Mouse (Mus musculus) telencephalon, adult 2 months (tissue): ENCODE measurements at regions not wholly inside any gene's neighbourhood (a gene's known extent, or its start where the extent isn't known, plus 50 kb on each side); places are given as distances from the start of the nearest gene placed in this dataset.
"Not testable (repeated sequence)": the region's sequence is repeated elsewhere in the genome, so short reads cannot be mapped to it uniquely, and the experiment has no call there.

ENCODE experiments used
- DNase-seq: peaks from one replicate; pipeline ENCODE4 v3.0.0-alpha.2; 2011; ENCODE audit warnings: low read depth, low spot score

DNA sequence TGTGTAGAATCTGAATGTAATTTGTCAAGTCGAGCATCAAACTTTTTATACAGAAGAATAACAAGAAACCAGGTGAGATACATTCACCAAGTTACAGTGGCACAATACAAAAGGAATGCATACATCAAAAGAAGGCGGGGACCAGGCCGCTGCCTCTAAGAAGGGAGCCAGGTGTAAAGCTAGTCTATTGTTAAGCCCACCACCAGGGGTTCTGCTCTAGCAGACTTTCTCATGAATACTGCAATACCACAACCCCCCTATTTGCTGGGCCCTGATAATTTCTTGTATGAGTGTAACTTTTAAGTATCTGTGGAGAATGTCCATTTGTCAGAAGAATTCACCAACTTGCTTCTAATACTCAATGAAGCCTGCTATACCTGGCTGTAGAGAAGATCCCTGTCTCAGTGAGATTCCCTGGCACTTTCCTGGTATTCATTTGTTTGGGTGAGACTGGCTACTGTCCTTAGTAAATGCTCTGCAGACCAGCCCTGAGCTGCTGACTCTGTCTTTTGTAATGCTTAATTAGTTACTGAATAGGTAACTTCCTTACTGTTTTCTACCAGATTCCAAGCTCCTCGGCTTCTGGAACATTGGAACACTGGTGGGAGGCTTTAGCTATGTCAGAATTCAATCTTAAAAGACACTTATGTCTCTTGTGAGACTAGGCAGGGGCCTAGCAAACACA, 335.7 kb downstream of the Tbl1xr1 start:
- not testable (repeated sequence) for DNase-seq

- peak; percentile 11 for DNase-seq
Observed at GRCm38 (mm10) chr3:22438027-22438780, 361.8 kb downstream of the Tbl1xr1 start.

GRCm38 (mm10) chr3:22470542-22470941, 394.1 kb downstream of the Tbl1xr1 start:
- DNase-seq, result peak; percentile 2

DNA sequence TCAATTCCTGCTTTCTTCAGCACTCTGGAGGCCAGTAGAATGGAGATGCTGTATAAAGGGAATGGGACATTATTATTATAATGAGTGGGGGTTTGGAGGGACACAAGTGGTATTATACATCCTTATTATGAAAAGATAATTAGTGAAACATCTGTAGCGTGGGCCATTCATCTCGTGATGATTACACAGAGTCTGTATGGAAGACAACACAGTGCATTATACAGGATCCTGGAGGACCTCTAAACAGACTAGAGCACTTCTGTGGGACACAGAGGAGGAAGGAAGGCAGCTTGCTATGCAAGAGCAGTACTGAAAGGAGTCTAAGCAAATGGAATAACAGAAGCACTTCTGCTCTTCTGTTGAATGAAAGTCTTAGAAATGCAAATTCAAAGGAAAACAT, 416.1 kb downstream of the Tbl1xr1 start:
- no peak for DNase-seq
